Mouse (Mus musculus): ENCODE measurements around the gene Ntrk3. TPM values are rescaled to one million over a fixed set of nuclear protein-coding genes. Genes with fewer than 3 reads are reported as not detected.

Gene Ntrk3
- polyA plus RNA-seq, 1 experiment from 2014 or later: 0.89 TPM

DNA sequence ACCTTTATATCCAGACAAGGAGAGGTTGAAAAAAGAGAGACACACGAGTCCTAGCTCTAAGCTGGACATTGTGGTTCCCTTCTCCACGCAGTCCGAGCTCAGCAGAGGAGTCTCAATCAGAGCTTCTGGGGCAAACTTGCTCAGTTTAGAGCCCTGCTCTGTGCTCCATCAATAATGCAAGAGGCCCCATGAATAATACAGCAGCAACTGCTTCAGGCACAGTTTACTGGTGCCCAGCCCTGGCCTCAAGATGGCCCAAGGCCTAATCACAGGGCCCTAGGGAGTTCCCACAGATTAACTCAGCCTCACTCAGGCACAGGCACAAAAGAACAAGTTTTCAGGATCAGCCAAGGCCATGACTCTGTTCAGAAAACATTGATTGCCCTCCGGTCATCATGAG, 266.1 kb downstream of the Ntrk3 start:
- Histone ChIP-seq H3K27me3 (ENCODE audit: control insufficient read depth, insufficient read depth, low read depth, low read length) (no peaks in the 10 kb centered on the region), H3K9me3 (ENCODE audit: control insufficient read depth, low read length) (no peaks in the 10 kb centered on the region), H3K4me2 (ENCODE audit: low read depth, low read length) (no peak overlapping the region), H3K27ac (ENCODE audit: low read length) (no peak overlapping the region), H3K9ac (ENCODE audit: low read length) (no peak overlapping the region), H3K36me3 (ENCODE audit: control insufficient read depth, insufficient read depth, low read length) (no peaks in the 10 kb centered on the region), H3K4me1 (replicated peaks; ENCODE audit: control insufficient read depth, insufficient read depth, low read length) (no peaks in the 10 kb centered on the region), H3K4me3 (ENCODE audit: low read length) (no peak overlapping the region)
- ATAC-seq (ENCODE audit: low read depth): no peak
- 83% methylated on average over 4 of the region's 4 CpGs for WGBS

- H3K9me3 ChIP-seq (ENCODE audit: control insufficient read depth, low read length): no peaks in the 10 kb centered on the region
- no peak for ATAC-seq (ENCODE audit: low read depth)
- no peak overlapping the region for H3K27ac ChIP-seq (ENCODE audit: low read length)
- no peak overlapping the region for H3K4me3 ChIP-seq (ENCODE audit: low read length)
- H3K27me3 ChIP-seq (ENCODE audit: control insufficient read depth, insufficient read depth, low read depth, low read length): no peaks in the 10 kb centered on the region
- H3K4me1 ChIP-seq (replicated peaks; ENCODE audit: control insufficient read depth, insufficient read depth, low read length): no peaks in the 10 kb centered on the region
- WGBS: 93% methylated on average over 1 of the region's 1 CpGs
- H3K9ac ChIP-seq (ENCODE audit: low read length): no peak overlapping the region
- H3K36me3 ChIP-seq (ENCODE audit: control insufficient read depth, insufficient read depth, low read length): no peaks in the 10 kb centered on the region
- H3K4me2 ChIP-seq (ENCODE audit: low read depth, low read length): no peak overlapping the region
Measured at GRCm38 (mm10) chr7:78471270-78471669, 266.5 kb downstream of the Ntrk3 start.

DNA sequence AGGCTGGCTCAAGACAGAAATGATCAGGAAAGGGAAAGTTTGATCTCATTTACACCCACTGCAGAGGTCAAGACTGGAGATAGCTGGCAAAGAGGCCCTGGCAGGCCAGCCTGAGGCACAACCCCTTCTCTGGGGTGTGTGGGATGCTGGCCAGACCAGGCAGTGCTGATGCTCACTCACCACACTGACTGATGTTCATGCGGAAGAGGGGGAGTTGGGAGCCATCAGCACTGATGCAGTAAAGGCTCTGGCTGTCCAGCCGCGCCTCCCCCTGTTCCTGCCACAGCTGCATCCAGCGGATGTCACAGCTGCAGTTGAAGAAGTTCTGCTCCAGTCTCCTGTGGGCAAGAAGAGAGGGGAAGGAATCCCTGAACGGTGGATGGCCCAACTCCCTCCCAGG, 275.2 kb downstream of the Ntrk3 start:
- no peak overlapping the region for H3K4me3 ChIP-seq (ENCODE audit: low read length)
- H3K4me1 ChIP-seq (replicated peaks; ENCODE audit: control insufficient read depth, insufficient read depth, low read length): no peaks in the 10 kb centered on the region
- ATAC-seq (ENCODE audit: low read depth): no peak
- no peak overlapping the region for H3K9ac ChIP-seq (ENCODE audit: low read length)
- 66% methylated on average over 5 of the region's 5 CpGs for WGBS
- H3K9me3 ChIP-seq (ENCODE audit: control insufficient read depth, low read length): no peaks in the 10 kb centered on the region; the same call in 1 of the 2 replicates
- no peak overlapping the region for H3K4me2 ChIP-seq (ENCODE audit: low read depth, low read length)
- no peaks in the 10 kb centered on the region for H3K27me3 ChIP-seq (ENCODE audit: control insufficient read depth, insufficient read depth, low read depth, low read length)
- H3K27ac ChIP-seq (ENCODE audit: low read length): no peak overlapping the region
- H3K36me3 ChIP-seq (ENCODE audit: control insufficient read depth, insufficient read depth, low read length): no peaks in the 10 kb centered on the region

DNA sequence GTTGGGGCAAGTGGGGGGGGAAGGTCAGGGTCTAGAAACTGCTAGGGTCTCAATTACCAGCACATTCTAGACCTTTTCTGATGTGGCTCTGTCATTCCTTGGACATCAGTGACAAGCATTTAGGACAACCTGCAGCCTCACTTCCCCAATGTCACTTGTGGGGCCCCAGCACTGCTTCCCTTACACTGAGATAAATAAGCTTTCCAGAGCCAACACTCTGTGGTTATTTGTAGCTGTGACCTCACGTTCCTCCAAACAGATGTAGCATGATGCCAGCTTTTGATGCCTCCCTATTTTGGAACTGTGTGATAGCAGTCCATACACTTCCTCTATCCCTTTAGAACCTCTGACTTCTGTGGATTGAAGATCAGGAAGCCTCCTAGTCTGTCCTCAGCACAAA, 278.8 kb downstream of the Ntrk3 start:
- Histone ChIP-seq H3K4me3 (ENCODE audit: low read length) (no peak overlapping the region), H3K36me3 (ENCODE audit: control insufficient read depth, insufficient read depth, low read length) (no peaks in the 10 kb centered on the region), H3K9me3 (ENCODE audit: control insufficient read depth, low read length) (no peaks in the 10 kb centered on the region; the same call in 1 of the 2 replicates), H3K4me2 (ENCODE audit: low read depth, low read length) (no peak overlapping the region), H3K27me3 (ENCODE audit: control insufficient read depth, insufficient read depth, low read depth, low read length) (no peaks in the 10 kb centered on the region), H3K27ac (ENCODE audit: low read length) (no peak overlapping the region), H3K9ac (ENCODE audit: low read length) (no peak overlapping the region), H3K4me1 (replicated peaks; ENCODE audit: control insufficient read depth, insufficient read depth, low read length) (no peaks in the 10 kb centered on the region)
- ATAC-seq (ENCODE audit: low read depth): no peak
- 63% methylated on average over 1 of the region's 1 CpGs for WGBS

- no peaks in the 10 kb centered on the region for H3K4me1 ChIP-seq (replicated peaks; ENCODE audit: control insufficient read depth, insufficient read depth, low read length)
- H3K36me3 ChIP-seq (ENCODE audit: control insufficient read depth, insufficient read depth, low read length): no peaks in the 10 kb centered on the region
- no peaks in the 10 kb centered on the region for H3K9me3 ChIP-seq (ENCODE audit: control insufficient read depth, low read length)
- H3K4me3 ChIP-seq (ENCODE audit: low read length): no peak overlapping the region
- no peak for ATAC-seq (ENCODE audit: low read depth)
- H3K27me3 ChIP-seq (ENCODE audit: control insufficient read depth, insufficient read depth, low read depth, low read length): no peaks in the 10 kb centered on the region
- H3K9ac ChIP-seq (ENCODE audit: low read length): no peak overlapping the region
- no peak overlapping the region for H3K27ac ChIP-seq (ENCODE audit: low read length)
- H3K4me2 ChIP-seq (ENCODE audit: low read depth, low read length): no peak overlapping the region
- 61% methylated on average over 2 of the region's 2 CpGs for WGBS
Measured at GRCm38 (mm10) chr7:78451666-78452065, 286.1 kb downstream of the Ntrk3 start.

DNA sequence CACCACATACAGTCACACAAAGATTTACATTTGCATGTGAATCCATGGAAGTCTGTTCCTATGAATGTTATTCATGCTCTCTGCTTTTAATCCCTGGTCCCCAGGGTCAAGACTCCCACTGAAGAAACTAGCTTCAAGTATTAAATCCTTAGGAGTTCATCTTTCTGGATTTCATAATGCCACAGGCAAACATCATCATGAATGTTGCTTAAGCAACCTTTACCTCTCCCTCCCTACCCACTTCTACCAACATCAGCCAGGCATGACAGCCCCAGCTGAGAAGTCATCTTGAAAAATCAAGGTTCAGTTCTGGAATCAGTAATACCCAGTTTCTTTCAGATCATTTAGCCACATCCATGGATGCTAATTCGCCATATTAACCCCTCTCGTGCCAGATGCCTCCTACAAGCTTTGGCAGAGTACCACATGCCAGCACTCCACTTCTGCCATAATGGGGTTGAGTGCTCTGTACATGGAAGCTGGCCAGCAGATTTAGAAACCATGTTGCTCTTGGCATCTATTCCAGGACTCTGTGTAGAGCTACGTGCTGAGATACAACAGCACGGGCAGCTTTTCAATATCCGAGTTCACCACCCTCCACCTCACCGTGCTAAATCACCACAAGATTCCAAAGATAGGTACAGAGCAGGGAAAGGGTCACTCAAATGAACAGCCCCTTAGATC, 287.8 kb downstream of the Ntrk3 start:
- H3K4me2 ChIP-seq (ENCODE audit: low read depth, low read length): no peak overlapping the region
- no peaks in the 10 kb centered on the region for H3K27me3 ChIP-seq (ENCODE audit: control insufficient read depth, insufficient read depth, low read depth, low read length)
- no peak overlapping the region for H3K27ac ChIP-seq (ENCODE audit: low read length)
- no peak overlapping the region for H3K9ac ChIP-seq (ENCODE audit: low read length)
- ATAC-seq (ENCODE audit: low read depth): no peak
- H3K4me3 ChIP-seq (ENCODE audit: low read length): no peak overlapping the region
- WGBS: 85% methylated on average over 6 of the region's 6 CpGs
- H3K36me3 ChIP-seq (ENCODE audit: control insufficient read depth, insufficient read depth, low read length): no peaks in the 10 kb centered on the region
- H3K4me1 ChIP-seq (replicated peaks; ENCODE audit: control insufficient read depth, insufficient read depth, low read length): no peaks in the 10 kb centered on the region
- no peaks in the 10 kb centered on the region for H3K9me3 ChIP-seq (ENCODE audit: control insufficient read depth, low read length)

- Histone ChIP-seq H3K27ac (ENCODE audit: low read length) (no peak overlapping the region), H3K36me3 (ENCODE audit: control insufficient read depth, insufficient read depth, low read length) (no peaks in the 10 kb centered on the region), H3K4me1 (replicated peaks; ENCODE audit: control insufficient read depth, insufficient read depth, low read length) (no peaks in the 10 kb centered on the region), H3K27me3 (ENCODE audit: control insufficient read depth, insufficient read depth, low read depth, low read length) (no peaks in the 10 kb centered on the region), H3K9ac (ENCODE audit: low read length) (no peak overlapping the region), H3K9me3 (ENCODE audit: control insufficient read depth, low read length) (no peaks in the 10 kb centered on the region), H3K4me3 (ENCODE audit: low read length) (no peak overlapping the region), H3K4me2 (ENCODE audit: low read depth, low read length) (no peak overlapping the region)
- ATAC-seq (ENCODE audit: low read depth): no peak
- 72% methylated on average over 2 of the region's 2 CpGs for WGBS
Measured at GRCm38 (mm10) chr7:78448841-78449240, 289.0 kb downstream of the Ntrk3 start.

- Histone ChIP-seq H3K4me1 (replicated peaks; ENCODE audit: control insufficient read depth, insufficient read depth, low read length) (no peaks in the 10 kb centered on the region), H3K9ac (ENCODE audit: low read length) (no peak overlapping the region), H3K4me3 (ENCODE audit: low read length) (no peak overlapping the region), H3K4me2 (ENCODE audit: low read depth, low read length) (no peak overlapping the region), H3K9me3 (ENCODE audit: control insufficient read depth, low read length) (no peaks in the 10 kb centered on the region), H3K36me3 (ENCODE audit: control insufficient read depth, insufficient read depth, low read length) (no peaks in the 10 kb centered on the region), H3K27ac (ENCODE audit: low read length) (no peak overlapping the region), H3K27me3 (ENCODE audit: control insufficient read depth, insufficient read depth, low read depth, low read length) (no peaks in the 10 kb centered on the region)
- WGBS: 85% methylated on average over 5 of the region's 5 CpGs
- no peak for ATAC-seq (ENCODE audit: low read depth)
Measured at GRCm38 (mm10) chr7:78443373-78444036, 294.3 kb downstream of the Ntrk3 start.

GRCm38 (mm10) chr7:78441706-78442105, 296.1 kb downstream of the Ntrk3 start:
- H3K36me3 ChIP-seq (ENCODE audit: control insufficient read depth, insufficient read depth, low read length): no peaks in the 10 kb centered on the region
- H3K4me3 ChIP-seq (ENCODE audit: low read length): no peak overlapping the region
- ATAC-seq (ENCODE audit: low read depth): no peak
- no peak overlapping the region for H3K9ac ChIP-seq (ENCODE audit: low read length)
- no peak overlapping the region for H3K27ac ChIP-seq (ENCODE audit: low read length)
- H3K4me2 ChIP-seq (ENCODE audit: low read depth, low read length): no peak overlapping the region
- H3K9me3 ChIP-seq (ENCODE audit: control insufficient read depth, low read length): no peaks in the 10 kb centered on the region
- no peaks in the 10 kb centered on the region for H3K27me3 ChIP-seq (ENCODE audit: control insufficient read depth, insufficient read depth, low read depth, low read length)
- H3K4me1 ChIP-seq (replicated peaks; ENCODE audit: control insufficient read depth, insufficient read depth, low read length): no peaks in the 10 kb centered on the region
